Mouse (Mus musculus) T-helper 17 cell (primary cell): Measurements from ENCODE around the gene Art3.

Experiments used
- in situ Hi-C, 2 experiments: fragments of 300-600 bp; cut with MboI, MseI; formaldehyde crosslinking; loops; 1 replicate in 1 of 2; 2 replicates in 1 of 2; pipeline ENCODE4 v1.15.1; 2025; ENCODE audit warnings: high pct_unique_total_duplicates in 2 of 2

The Art3 gene

DNA sequence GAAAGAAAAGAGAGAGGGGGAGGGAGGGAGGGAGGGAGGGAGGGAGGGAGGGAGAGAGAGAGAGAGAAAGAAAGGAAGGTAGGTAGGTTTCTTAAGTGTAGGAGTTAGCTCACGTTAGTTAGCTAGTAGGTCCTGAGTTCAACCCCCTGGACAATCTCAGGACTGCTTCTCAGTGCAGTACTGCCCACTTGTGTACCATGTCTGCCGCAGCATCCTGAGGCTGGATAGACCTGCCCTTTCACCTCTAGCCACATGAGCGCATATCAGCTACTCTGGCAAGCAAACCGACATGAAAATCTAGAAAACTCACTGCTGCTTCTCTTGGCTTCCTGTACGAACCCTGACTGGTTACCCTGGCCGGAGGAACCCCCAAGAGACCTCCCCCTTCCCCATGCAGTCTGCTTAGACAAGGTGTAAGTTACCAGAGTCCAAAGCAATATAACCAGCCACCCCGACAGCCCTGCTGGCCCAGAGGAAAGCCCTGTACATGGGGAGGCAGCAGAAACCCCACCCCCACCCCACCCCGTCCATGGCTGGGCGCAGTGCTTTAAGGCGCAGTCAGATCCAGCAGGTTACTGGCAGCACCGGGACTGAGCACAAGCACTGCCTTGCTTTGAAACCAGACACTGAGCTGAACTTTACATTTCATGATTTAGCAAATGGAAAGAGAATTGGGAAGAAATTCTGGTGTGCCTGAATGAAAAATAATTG lies 81.8 kb downstream of the Art3 start:
- in situ Hi-C loops = no loop called here

DNA sequence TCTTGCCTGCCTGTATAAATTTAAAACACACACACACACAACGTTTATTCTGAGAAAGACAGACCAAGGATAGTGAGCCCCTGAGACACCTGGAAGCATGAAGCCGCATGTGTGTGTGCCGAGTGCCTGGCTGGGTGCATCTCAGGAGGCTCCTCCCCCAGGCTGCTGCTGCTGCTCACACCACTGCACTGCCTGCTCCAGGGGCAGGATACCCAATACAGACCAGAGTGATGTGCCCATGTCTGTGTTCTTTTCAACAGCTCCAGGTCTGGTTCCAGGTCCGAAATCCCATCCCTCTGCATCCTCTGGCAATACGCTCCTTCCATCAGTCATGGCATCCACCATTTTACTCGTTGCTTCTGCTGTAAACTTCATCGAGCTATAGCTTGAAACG lies 82.4 kb downstream of the Art3 start:
- in situ Hi-C loops = no loop called here

- in situ Hi-C loops = no loop called here
These were observed 92.5 kb downstream of the Art3 start for GRCm38 (mm10) chr5:92424126-92424525.

DNA sequence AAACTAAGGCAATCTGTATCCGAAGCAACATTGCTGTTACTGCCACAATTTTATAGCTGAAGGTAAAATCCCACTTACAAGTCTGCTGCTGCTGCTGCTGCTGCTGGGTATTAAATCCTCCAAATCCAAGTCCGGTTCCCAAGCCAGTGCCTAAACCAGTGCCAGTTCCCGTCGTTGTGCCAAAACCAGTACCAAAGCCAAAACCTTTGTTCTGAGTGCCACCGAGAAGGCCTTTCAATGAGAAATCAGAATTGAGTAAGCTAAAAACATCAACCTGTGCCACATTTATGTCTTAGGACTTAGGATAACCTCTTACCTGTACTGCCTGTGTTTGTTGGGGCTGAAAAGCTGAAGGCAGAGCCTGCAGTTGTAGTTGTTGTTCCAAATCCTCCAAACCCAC lies 99.1 kb downstream of the Art3 start:
- in situ Hi-C loops = no loop called here

GRCm38 (mm10) chr5:92431611-92432010 lies 100.0 kb downstream of the Art3 start:
- in situ Hi-C loops = no loop called here

GRCm38 (mm10) chr5:92434070-92434469 lies 102.4 kb downstream of the Art3 start:
- in situ Hi-C loops = no loop called here

GRCm38 (mm10) chr5:92434571-92434985 lies 103.0 kb downstream of the Art3 start:
- in situ Hi-C loops = no loop called here

GRCm38 (mm10) chr5:92435025-92435584 lies 103.5 kb downstream of the Art3 start, which contains the start of gene Nup54:
Gene Nup54, minus strand, starts transcription at chr5:92435219.
- in situ Hi-C loops = loop anchor here in 1 of 2 experiments (5.0 kb wide), 1 partner anchor 62 kb away; no protein-coding TSS in a partner anchor

GRCm38 (mm10) chr5:92438540-92438939 lies 106.9 kb downstream of the Art3 start:
- in situ Hi-C loops = loop anchor here in 1 of 2 experiments (5.0 kb wide), 1 partner anchor 59 kb away; no protein-coding TSS in a partner anchor

GRCm38 (mm10) chr5:92441494-92441893 lies 109.9 kb downstream of the Art3 start:
- in situ Hi-C loops = no loop called here

- in situ Hi-C loops = no loop called here
These were observed 111.3 kb downstream of the Art3 start for GRCm38 (mm10) chr5:92442914-92443313.

DNA sequence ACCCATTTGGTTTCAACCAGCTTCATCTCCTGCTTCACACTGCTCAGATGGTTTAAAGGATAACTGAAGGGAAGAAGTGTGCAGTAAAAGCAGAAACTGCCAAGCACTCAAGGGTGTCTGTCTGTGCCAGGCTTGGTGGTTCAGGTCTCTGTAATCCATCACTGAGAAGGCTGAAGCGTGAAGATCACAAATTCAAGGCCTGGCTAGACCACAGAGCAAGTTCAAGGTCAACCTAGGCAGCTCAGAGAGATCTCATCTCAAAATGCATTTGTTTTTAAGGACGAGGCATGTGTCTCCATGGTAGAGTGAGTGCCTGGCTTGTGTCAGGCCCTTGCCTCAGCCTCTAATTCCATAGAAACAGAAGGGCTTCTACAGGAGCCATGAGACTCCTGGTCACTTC lies 113.4 kb downstream of the Art3 start:
- in situ Hi-C loops = no loop called here

DNA sequence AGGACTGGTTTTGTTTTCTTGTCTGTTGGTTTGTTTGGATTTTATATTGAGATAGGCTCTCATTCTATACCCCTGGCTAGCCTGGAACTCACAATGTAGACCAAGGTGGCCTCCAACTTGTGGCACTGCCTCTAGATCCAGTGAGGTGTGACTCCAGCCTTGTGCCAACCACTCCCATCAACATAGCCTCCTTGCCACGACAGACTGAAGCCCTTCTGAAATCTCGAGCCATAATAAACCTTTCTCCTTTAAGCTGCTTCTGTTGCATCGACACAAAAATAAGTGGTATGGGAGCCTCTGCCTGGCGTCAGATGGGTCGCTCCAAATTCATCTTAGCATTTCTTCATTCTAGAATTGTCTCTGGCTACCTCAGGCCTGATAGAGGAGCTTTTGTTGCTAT lies 115.1 kb downstream of the Art3 start:
- in situ Hi-C loops = no loop called here

GRCm38 (mm10) chr5:92452876-92453275 lies 121.2 kb downstream of the Art3 start:
- in situ Hi-C loops = no loop called here

- in situ Hi-C loops = no loop called here
These were observed 125.8 kb downstream of the Art3 start for GRCm38 (mm10) chr5:92457410-92457809.

- in situ Hi-C loops = no loop called here
These were observed 127.1 kb downstream of the Art3 start for GRCm38 (mm10) chr5:92458726-92459125.

DNA sequence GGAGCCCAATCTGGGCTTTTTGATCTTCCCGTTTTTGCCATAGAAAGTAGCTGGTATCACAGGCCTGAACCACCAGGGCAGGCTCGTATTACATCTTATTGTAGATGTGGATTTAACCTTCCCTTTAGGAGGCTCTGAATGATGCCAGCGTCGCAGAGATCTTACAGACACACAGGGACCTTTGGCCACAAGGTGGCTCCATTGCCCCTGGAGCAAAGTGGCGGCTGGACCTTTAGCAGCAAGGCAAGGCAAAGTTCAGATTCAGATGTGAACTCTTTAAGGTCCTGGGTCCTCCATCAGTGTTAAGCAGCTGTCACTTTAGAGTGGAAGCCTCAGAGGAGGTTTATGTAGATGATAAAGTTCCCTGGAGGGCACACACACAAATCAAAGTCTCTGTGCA lies 129.7 kb downstream of the Art3 start:
- in situ Hi-C loops = loop anchor here (5.0 to 10.0 kb wide), 3 partner anchors 96 to 206 kb away; partner anchors contain the start of gene Fam47e (in 1 of the 2)
